Mouse (Mus musculus) heart, adult 2 months (tissue): ENCODE measurements around the gene Rad21l.

ENCODE experiments used
- CTCF ChIP-seq: fragments of 200-600 bp; IDR thresholded peaks from 2 replicates; pipeline ENCODE4 v1.8.1; 2022; ENCODE audit warnings: antibody characterized with exemption, mild to moderate bottlenecking, moderate library complexity
- EP300 ChIP-seq: fragments of 200-500 bp; IDR thresholded peaks from 2 replicates; pipeline ENCODE4 v1.6.1; 2011; ENCODE audit warnings: low read depth, low read length, control low read depth; ENCODE audit not compliant: insufficient read depth
- POLR2A ChIP-seq: fragments of 200-500 bp; IDR thresholded peaks from 2 replicates; pipeline ENCODE4 v1.6.1; 2011; ENCODE audit warnings: mild to moderate bottlenecking, low read depth, low read length, control low read depth; ENCODE audit not compliant: insufficient read depth

DNA sequence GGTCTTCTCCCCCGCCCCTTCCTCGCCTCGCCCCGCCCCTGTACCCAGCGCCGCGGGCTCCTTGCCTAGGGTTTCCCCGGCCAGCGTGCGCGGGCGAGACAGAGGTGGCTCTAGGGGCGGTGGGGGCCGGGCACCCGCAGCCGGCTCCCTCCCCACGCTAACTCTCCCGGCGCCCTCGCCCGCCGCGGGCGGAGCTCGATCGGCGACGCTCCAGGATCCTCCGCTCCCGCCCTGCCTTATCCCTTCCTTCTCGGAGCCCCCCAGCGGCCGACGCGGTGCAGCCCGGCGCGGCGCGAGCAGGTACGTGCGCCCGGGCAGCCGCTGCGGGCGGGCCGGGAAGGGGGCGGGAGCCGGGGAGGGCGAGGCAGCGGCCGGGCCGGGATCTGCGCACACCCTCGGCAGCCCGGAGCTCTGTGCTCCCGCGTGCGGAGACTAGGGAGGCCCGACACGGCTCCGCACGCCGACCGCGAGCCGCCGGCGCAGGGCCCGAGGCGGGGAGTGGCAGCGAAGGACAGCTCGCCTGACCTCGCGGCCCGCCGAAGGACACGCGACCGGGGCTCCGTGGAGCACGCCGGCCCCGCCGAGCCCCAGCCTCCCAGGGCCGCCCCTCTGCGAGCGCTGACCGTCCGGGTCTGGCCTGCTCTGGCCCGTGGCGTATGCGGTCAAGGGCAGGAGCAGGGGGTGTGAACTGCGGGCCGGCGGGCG lies 34.0 kb upstream of the Rad21l start:
- peak; percentile 49 for TF ChIP-seq CTCF
- no peak for TF ChIP-seq EP300
- TF ChIP-seq POLR2A: no peak
